Mouse (Mus musculus) thymus, adult 2 months (tissue): ENCODE data around the gene Serpinb9b.

ENCODE experiments used
- CTCF ChIP-seq: fragments of 200-500 bp; IDR thresholded peaks from 2 replicates; pipeline ENCODE4 v1.5.1; 2012; ENCODE audit warnings: mild to moderate bottlenecking, control low read depth, low read length, moderate library complexity, borderline replicate concordance; ENCODE audit not compliant: control insufficient read depth, poor library complexity, insufficient read depth; ENCODE audit errors: extremely low read depth
- POLR2A ChIP-seq: fragments of 200-500 bp; IDR thresholded peaks from 2 replicates; pipeline ENCODE4 v1.6.1; 2012; ENCODE audit warnings: mild to moderate bottlenecking, low read length, control low read depth, moderate library complexity; ENCODE audit not compliant: control insufficient read depth, poor library complexity, insufficient read depth; ENCODE audit errors: extremely low read depth

- no peak for TF ChIP-seq POLR2A
- no peak for TF ChIP-seq CTCF
Observed at GRCm38 (mm10) chr13:33076247-33076646, 49.0 kb downstream of the Serpinb9b start.
